ENCODE assay signal across 9 mouse cellular contexts in genomic region chr14:55177274-55177673, GRCm38 (mm10). TPM values are rescaled to one million over a fixed set of nuclear protein-coding genes. Genes with fewer than 3 reads are reported as not detected.
DNase-seq lines count a peak whose midpoint lies in the region; TF ChIP-seq lines count a peak whose summit lies in the region.
"Had no signal": no experiment of that assay in that cellular context is flagged by ENCODE, and none has a peak within 500 bp of the region (broad histone marks: within the 10 kb centered on the region; RNA-seq: fewer than 3 reads in every experiment).

No protein-coding gene starts in this region.

- DNase-seq in heart, postnatal 4 days = peak; percentile 70
- no peak for DNase-seq in heart, adult 9 months (ENCODE audit: low spot score in 2 of 2)
- peak; percentile 21 for DNase-seq in MEL-GATA-1-ER (ENCODE audit: extremely low read depth, low read depth)
- peak; percentile 66 to 73 for DNase-seq in cerebellum, adult 2 months
- peak; percentile 60 for DNase-seq in induced T-regulatory cell, adult 2 months (ENCODE audit: low read depth)
- DNase-seq in left cerebral cortex, adult 18-20 months (ENCODE audit: low spot score in 2 of 2) = peak; percentile 71 to 74
- DNase-seq in naive thymus-derived CD4-positive, alpha-beta T cell, adult 2 months (ENCODE audit: low read depth) = peak; percentile 54
- peak; percentile 60 for DNase-seq in thymus, postnatal 0 days (ENCODE audit: low spot score)

- no peak overlapping the region for H3K27ac ChIP-seq in cerebellum, adult 2 months (ENCODE audit: insufficient read depth, low read length)
- H3K27ac ChIP-seq: limb, embryonic 13.5 days had no signal

- 55% methylated on average over 5 of the region's 5 CpGs for WGBS in cerebellum, adult 2 months

- TF ChIP-seq POLR2A in cerebellum, adult 2 months (IDR thresholded peaks at IDR 0.05; ENCODE audit: borderline replicate concordance, insufficient read depth, low read length) = no peak

- TF ChIP-seq CTCF in cerebellum, adult 2 months (IDR thresholded peaks at IDR 0.05; ENCODE audit: borderline replicate concordance, insufficient read depth, low read depth, low read length) = peak; percentile 81

- H3K4me1 ChIP-seq in cerebellum, adult 2 months (ENCODE audit: control insufficient read depth, insufficient read depth, low read length) = no peaks in the 10 kb centered on the region; the same call in 1 of the 2 replicates
- H3K4me1 ChIP-seq: limb, embryonic 13.5 days had no signal

- no peaks in the 10 kb centered on the region for H3K27me3 ChIP-seq in cerebellum, adult 2 months (ENCODE audit: control insufficient read depth, insufficient read depth, low read length)
- H3K27me3 ChIP-seq: limb, embryonic 13.5 days had no signal

- H3K4me3 ChIP-seq in cerebellum, adult 2 months (replicated peaks; ENCODE audit: insufficient read depth, low read depth, low read length) = no peak overlapping the region
- H3K4me3 ChIP-seq: limb, embryonic 13.5 days had no signal

RNA-seq across cellular contexts. Expression of gene Dhrs2, which starts 44.5 kb away (rescaled TPM):
- not detected for total RNA-seq in heart, postnatal 4 days (2021)
- 1.2 and 1.4 TPM in 2 replicates for polyA plus RNA-seq in cerebellum, adult 2 months (2012; rRNA removed)
- not detected for total RNA-seq in left cerebral cortex, adult 18-20 months (2021)
- 0.26 and 0.69 TPM in 2 replicates for polyA plus RNA-seq in thymus, postnatal 0 days (2015; fragmentation: Nextera tagmentation; extraction: Ambion mirVana)

Comparison
In these comparisons a context has a peak if more than half of its experiments do, and no peak if none do; other contexts are left out.
1. DNase-seq: peak in heart, postnatal 4 days (single experiment), MEL-GATA-1-ER (single experiment), cerebellum, adult 2 months (2 of 2), induced T-regulatory cell, adult 2 months (single experiment), left cerebral cortex, adult 18-20 months (2 of 2), naive thymus-derived CD4-positive, alpha-beta T cell, adult 2 months (single experiment) and thymus, postnatal 0 days (single experiment); none in heart, adult 9 months (0 of 2).